ENCODE assay signal across 9 mouse cellular contexts in genomic region chr1:88806960-88807359, GRCm38 (mm10).
A peak's percentile ranks its signal among the peaks of the same experiment; 100 is the strongest.
DNase-seq lines count a peak whose midpoint lies in the region; ATAC-seq and TF ChIP-seq lines count a peak whose summit lies in the region.
"Had no signal": no experiment of that assay in that cellular context is flagged by ENCODE, and none has a peak within 500 bp of the region (broad histone marks: within the 10 kb centered on the region; RNA-seq: fewer than 3 reads in every experiment).

No protein-coding gene starts in this region.

- WGBS in midbrain, postnatal 0 days: 55% methylated on average over 6 of the region's 6 CpGs
- WGBS in midbrain, embryonic 11.5 days: 48% methylated on average over 6 of the region's 6 CpGs
- 57% methylated on average over 6 of the region's 6 CpGs for WGBS in midbrain, embryonic 15.5 days

- DNase-seq in cerebellum, adult 18-20 months: peak; percentile 26 to 36
- no peak for DNase-seq in cerebellum, adult 11-12 months
- DNase-seq in midbrain, postnatal 0 days (ENCODE audit: low spot score): no peak
- DNase-seq in midbrain, embryonic 11.5 days (ENCODE audit: low spot score, missing footprints): no peak
- peak; percentile 23 for DNase-seq in cerebellum, adult 9-10 months
- peak; percentile 16 to 49 for DNase-seq in kidney, postnatal 36 days
- no peak for DNase-seq in spleen, adult 18-20 months

- no peaks in the 10 kb centered on the region for H3K4me1 ChIP-seq in midbrain, postnatal 0 days (ENCODE audit: insufficient read depth, low read length)
- no peaks in the 10 kb centered on the region; the same call in 1 of the 2 replicates for H3K4me1 ChIP-seq in midbrain, embryonic 11.5 days (ENCODE audit: control insufficient read depth, insufficient read depth, low read length)
- no peaks in the 10 kb centered on the region for H3K4me1 ChIP-seq in midbrain, embryonic 15.5 days

- H3K9me3 ChIP-seq in midbrain, postnatal 0 days (ENCODE audit: low read length): no peaks in the 10 kb centered on the region
- no peaks in the 10 kb centered on the region for H3K9me3 ChIP-seq in midbrain, embryonic 11.5 days (ENCODE audit: control insufficient read depth, low read length)
- no peaks in the 10 kb centered on the region for H3K9me3 ChIP-seq in midbrain, embryonic 15.5 days
- H3K9me3 ChIP-seq: embryonic facial prominence, embryonic 12.5 days had no signal

- H3K4me2 ChIP-seq in midbrain, postnatal 0 days (ENCODE audit: low read depth, low read length, poor library complexity, severe bottlenecking): no peak overlapping the region
- H3K4me2 ChIP-seq in midbrain, embryonic 11.5 days: no peak overlapping the region
- no peak overlapping the region for H3K4me2 ChIP-seq in midbrain, embryonic 15.5 days
- H3K4me2 ChIP-seq: embryonic facial prominence, embryonic 12.5 days had no signal

- ATAC-seq in midbrain, postnatal 0 days (ENCODE audit: low FRiP score): no peak
- ATAC-seq in midbrain, embryonic 11.5 days (ENCODE audit: low FRiP score): no peak
- ATAC-seq in midbrain, embryonic 15.5 days (replicated peaks): no peak

- TF ChIP-seq CTCF in midbrain, postnatal 0 days (IDR thresholded peaks at IDR 0.05): peak; percentile 44

- H3K27ac ChIP-seq in midbrain, postnatal 0 days (ENCODE audit: low read depth, low read length): no peak overlapping the region
- no peak overlapping the region for H3K27ac ChIP-seq in midbrain, embryonic 11.5 days (ENCODE audit: low read depth, low read length)
- H3K27ac ChIP-seq in midbrain, embryonic 15.5 days: no peak overlapping the region
- H3K27ac ChIP-seq: embryonic facial prominence, embryonic 12.5 days had no signal

- H3K9ac ChIP-seq in midbrain, postnatal 0 days (replicated peaks; ENCODE audit: low read length, poor library complexity, severe bottlenecking): no peak overlapping the region
- no peak overlapping the region for H3K9ac ChIP-seq in midbrain, embryonic 11.5 days (ENCODE audit: low read length)
- H3K9ac ChIP-seq in midbrain, embryonic 15.5 days: no peak overlapping the region
- H3K9ac ChIP-seq: embryonic facial prominence, embryonic 12.5 days had no signal

- no peak overlapping the region for H3K4me3 ChIP-seq in midbrain, postnatal 0 days (ENCODE audit: low read depth, low read length)
- H3K4me3 ChIP-seq in midbrain, embryonic 11.5 days (ENCODE audit: low read depth, low read length): no peak overlapping the region
- no peak overlapping the region for H3K4me3 ChIP-seq in midbrain, embryonic 15.5 days
- H3K4me3 ChIP-seq: embryonic facial prominence, embryonic 12.5 days had no signal

- H3K36me3 ChIP-seq in midbrain, postnatal 0 days (ENCODE audit: insufficient read depth, low read length): no peaks in the 10 kb centered on the region
- H3K36me3 ChIP-seq in midbrain, embryonic 11.5 days (ENCODE audit: control insufficient read depth, insufficient read depth, low read length): no peaks in the 10 kb centered on the region
- no peaks in the 10 kb centered on the region for H3K36me3 ChIP-seq in midbrain, embryonic 15.5 days (replicated peaks)
- H3K36me3 ChIP-seq: embryonic facial prominence, embryonic 12.5 days had no signal

- no peaks in the 10 kb centered on the region for H3K27me3 ChIP-seq in midbrain, postnatal 0 days (ENCODE audit: insufficient read depth, low read length)
- H3K27me3 ChIP-seq in midbrain, embryonic 11.5 days (ENCODE audit: control insufficient read depth, insufficient read depth, low read length): no peaks in the 10 kb centered on the region
- H3K27me3 ChIP-seq in midbrain, embryonic 15.5 days (replicated peaks): no peaks in the 10 kb centered on the region
- H3K27me3 ChIP-seq: embryonic facial prominence, embryonic 12.5 days had no signal

Comparison
In these comparisons a context has a peak if more than half of its experiments do, and no peak if none do; other contexts are left out.
1. DNase-seq: peak in cerebellum, adult 18-20 months (2 of 2), cerebellum, adult 9-10 months (single experiment) and kidney, postnatal 36 days (2 of 2); none in cerebellum, adult 11-12 months (single experiment), midbrain, postnatal 0 days (single experiment), midbrain, embryonic 11.5 days (single experiment) and spleen, adult 18-20 months (0 of 2).